Mouse (Mus musculus) c-Kit-positive CD71-negative TER-119-negative erythroid progenitor cells, embryonic 14.5 days (primary cell): ENCODE measurements at regions not wholly inside any gene's neighbourhood (a gene's known extent, or its start where the extent isn't known, plus 50 kb on each side); places are given as distances from the start of the nearest gene placed in this dataset.

Source experiments
- DNase-seq: peaks from one replicate; pipeline ENCODE4 v3.0.0-alpha.2; 2013; ENCODE audit warnings: low read depth

DNA sequence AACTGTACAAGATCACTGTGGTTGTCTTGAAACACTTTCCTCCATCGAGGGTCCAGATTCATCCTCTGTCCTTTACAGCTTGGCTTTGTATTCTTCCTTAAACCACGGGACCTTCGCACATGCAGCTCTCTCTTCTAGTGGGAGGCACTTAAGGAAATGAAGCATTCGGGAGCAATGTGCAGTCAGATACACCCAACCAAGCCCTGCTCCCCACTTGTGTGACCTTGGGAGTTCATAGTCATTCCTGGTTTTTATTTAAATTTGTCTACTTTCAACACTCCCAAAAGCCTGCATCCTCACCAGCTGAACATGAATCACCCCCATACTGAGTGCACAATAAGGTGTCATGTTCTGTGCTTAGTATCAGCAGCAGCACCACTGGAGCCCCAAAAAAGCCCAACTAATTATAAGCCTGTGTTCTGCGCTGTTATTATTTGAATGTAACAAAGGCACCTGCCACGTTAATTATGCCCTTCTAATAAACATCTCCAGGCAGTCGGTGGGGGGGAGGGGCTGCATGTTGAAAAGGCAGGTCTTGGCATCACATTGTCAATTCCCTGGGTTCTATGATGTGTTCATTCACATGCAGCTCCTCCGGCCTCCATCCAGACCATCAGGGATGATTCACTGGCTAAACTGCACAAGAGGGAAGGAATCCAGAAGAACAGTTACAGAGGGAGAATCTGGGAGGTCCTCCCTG, 524.6 kb downstream of the 1810013L24Rik start:
- no peak for DNase-seq

DNA sequence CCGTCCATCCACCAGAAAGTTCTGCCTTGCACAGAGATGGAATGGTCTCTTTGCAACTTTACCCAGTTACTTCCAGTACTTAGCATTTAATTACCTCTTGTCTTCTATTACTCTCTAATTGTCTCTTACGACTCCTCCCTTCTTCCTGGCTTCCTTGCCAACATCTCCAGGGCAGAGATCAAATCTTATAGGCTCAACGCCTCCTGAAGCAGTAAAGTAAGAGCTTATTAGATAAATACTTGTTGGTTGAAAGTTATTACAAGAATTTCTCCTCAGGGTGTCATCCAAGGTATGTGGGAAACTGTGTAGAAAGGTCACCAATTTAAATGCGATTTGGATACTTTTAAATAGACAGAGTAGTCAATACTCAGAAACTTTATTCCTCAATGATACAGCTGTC, 528.8 kb downstream of the 1810013L24Rik start:
- no peak for DNase-seq

DNA sequence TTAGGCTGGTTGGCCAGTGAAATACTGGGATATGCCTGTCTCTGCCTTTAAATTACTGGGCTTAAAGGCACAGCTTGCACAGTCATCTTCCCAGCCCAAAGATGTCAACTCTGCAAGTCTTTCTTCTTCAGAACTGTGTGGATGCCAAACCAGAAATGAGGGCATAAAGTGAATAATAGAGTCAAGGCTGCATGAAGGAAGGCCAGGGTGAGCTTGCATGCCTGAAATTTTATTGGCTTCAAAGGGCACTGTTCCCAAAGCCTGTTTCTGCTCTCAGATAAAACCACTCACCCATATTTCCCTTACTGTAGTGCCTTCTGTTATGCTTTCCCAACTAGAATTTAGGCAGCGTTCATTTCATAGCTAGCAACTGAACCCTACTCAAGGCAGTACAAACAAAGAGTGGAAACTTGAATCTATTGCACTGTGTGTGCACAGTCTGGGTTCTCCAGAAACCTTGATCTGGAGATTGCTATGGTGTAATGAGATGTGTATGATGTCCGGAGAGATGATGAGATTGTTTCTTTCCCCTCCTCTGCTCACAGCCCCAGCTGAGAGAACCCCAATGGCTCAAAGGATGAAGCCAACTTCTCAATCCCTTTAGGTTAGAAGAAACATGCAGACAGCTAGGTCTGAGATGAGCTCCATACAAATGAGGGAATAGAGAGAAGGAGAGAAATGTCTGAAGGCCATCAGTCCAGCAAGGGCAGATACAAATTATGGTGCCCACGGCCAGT, 529.7 kb downstream of the 1810013L24Rik start:
- DNase-seq, result no peak

DNA sequence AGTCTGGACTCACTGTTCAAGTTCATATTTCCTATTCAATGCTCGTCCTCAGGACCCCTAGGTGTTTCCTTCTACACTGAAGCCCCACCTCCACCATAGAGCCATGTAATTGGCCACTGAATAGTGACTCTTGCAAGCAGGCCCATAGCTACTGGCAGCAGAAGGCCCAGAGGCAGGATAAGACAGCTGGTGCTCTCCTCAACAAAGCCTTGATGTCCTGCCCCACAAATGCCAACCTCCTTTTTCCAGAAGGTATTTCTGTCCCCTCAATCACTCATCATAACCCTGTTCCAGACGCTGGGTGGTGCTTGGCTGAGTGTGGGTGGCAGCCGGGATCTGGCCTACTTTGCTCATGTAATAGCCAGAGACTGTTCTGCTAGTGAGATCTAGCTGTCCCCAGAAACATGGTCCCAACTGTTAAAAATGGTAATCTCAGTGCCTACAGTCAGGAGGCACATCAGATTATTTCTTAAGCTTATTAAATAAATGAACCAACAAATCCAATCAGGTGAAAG, 530.9 kb downstream of the 1810013L24Rik start:
- DNase-seq, result no peak

DNA sequence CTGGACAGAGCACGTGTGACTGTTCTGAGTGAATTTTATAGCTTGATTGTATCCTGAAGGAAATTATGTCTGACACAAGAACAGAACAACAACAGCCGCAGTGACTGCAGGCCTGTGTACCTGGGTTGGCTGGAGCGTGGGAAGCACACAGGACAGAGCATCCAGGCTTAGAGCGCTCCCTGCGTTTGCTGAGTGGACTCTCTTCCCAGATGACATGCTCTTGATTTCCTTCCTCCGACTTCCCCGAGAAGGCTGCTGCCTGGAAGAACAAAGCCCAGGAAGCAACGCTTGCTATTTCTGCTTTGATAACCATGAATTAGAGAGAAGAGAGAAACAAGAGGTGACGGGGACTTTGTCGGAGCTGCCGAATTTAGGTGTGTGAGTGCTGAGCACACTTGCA, 532.2 kb downstream of the 1810013L24Rik start:
- DNase-seq, result no peak

DNA sequence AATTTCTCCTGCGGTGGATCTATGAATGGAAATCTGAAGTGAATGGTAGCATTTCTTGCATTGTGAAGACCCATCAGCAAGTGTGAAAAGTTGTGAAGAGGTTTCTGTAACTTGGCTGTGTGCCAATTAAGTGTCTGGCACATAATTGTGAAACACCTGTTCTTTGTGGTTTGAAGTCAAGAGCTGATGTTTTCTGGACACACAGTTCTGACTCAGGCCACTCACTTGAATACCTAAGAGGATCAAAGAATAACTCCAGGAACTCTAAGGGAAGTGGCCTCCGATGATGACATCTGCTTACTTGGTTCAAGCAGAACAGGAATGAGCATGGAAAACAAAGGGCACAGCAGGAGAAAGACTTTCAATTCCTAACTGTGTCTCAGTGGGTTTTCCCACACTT, 534.2 kb downstream of the 1810013L24Rik start:
- no peak for DNase-seq

DNA sequence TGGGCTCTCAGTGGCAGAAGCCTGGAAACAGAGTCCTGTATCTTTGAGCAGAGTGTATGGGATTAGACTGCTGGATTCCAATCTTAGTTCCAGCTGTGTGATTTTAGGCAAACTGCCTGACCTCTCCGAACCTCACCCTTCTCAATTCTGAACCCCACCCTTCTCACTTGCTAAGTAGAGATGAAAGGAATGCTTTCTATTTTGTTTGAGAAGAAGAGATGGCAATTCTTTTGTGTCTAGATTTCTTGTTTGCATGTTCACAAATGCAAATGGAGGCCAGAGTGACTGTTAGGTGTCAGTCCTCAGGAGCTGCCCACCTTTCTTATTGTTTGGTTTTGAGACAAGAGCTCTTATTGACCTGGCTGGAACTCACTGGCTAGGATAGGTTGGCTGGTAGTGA, 561.1 kb downstream of the 1810013L24Rik start:
- DNase-seq, result no peak

DNA sequence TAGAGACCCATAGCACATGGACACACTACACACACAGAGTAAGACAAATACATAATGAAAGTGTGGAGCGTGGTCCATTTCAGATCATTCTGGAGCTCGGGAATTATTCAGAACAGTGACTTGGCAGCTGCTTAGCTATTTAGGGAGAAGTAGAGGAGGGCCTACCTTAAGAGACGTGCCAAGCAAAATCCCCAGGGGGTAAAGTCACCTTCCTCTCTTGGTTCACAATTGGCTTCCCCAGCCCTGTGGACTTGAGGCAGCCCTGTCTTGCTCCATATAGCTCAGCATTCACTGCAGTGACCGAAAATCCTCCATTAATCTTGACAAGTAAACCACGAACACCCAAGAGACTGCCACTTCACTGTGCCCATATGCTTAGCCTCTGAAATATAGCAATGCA, 574.8 kb downstream of the 1810013L24Rik start:
- no peak for DNase-seq

DNA sequence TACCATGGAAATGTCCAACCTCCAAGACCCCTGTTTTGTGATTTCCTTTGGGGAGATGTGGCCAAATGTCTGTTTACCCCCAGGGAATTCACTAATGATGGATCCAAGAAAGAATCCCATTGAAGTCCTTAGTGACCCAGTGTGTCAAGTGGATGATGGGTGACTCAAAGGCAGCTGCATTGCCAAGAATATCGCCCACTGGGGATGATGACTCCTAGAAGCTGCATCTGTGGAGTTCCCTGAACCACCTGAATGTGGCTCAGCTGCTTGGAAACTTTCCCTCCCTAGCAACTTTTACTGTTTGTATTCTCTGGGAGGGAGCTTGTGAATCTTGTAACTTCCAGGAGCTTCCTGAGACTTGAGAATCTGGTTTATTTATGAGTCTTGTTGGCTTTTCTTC, 578.3 kb downstream of the 1810013L24Rik start:
- DNase-seq, result no peak

DNA sequence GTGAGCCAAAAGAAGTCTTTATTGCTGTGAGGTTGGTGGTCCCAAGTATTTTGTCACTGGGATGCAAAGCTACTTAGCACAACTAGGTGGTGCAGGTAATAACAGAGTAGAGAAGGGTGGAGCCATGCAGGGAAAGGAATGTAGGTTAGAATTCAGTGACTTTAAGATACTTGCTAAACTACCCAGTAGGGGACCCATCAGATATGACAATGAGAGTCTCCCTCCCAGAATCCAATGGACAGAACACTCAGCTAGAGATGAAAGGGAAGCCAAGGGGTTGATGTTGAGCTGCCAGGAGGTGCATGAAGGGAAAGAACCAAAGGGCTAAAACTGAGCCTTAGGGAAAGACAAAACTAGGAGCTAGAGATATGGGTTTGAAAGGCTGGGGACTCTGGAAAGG, 564.9 kb downstream of the Grin2a start:
- DNase-seq, result no peak

DNA sequence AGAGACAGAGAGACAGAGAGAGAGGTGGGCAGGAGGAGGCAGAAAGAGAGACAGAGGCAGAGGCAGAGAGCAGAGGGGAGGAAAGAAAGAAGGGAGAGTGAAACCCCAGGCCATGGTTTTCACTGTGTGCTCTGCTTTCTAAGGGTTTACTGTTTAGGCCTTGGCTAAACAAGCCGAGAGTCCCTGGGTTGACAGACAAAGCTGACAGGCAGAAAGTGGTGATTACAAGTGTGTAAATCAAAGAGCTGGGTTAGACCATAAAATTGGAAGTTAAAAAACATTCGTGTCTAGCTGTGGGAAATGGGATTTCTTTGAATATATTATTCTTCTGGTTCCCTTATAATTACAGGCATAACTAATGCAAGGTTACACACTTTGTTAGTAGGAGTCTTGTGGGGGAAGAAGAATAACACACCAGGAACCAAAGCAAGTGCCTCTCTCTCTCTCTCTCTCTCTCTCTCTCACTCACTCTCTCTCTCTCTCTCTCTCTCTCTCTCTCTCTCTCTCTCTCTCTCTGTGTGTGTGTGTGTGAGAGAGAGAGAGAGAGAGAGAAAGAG, 556.0 kb downstream of the Grin2a start:
- no peak for DNase-seq

DNA sequence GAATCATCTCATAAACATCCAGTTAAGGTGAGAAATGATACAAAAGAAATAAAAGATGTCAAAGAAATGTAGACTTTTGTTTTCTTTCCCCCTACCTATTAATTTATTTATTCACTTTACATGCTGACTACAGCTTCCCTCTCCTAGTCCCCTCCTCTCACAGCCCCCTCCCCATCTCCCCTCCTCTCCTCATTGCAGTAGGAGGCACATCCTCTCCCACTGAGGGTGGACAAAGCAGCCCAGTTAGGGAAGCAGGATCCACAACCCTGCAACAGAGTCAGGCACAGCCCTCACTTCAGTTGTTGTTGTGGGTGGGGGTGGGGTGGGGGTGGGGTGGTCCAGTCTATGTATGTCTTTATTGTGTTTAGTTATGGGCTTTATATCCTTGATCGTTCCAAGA, 555.5 kb downstream of the Grin2a start:
- DNase-seq, result no peak

DNA sequence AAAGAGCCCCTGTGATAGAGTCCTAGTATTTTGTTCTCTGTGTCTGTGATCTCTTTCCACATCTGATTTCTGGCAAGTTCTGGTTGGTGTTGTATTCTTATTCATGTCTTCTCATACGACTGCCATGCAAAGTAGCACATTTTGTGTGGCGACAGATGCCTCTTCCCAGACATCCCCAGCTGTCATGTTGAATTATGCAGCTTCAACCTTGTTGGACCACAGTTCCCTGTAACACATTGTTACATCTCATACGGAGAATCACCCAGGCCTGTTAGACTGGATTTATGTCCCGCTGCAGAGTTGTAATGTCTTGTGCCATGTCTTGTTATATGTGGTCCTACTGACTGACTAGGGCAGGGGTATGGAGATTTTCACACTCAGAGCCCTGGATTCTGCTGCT, 543.3 kb downstream of the Grin2a start:
- DNase-seq, result no peak

DNA sequence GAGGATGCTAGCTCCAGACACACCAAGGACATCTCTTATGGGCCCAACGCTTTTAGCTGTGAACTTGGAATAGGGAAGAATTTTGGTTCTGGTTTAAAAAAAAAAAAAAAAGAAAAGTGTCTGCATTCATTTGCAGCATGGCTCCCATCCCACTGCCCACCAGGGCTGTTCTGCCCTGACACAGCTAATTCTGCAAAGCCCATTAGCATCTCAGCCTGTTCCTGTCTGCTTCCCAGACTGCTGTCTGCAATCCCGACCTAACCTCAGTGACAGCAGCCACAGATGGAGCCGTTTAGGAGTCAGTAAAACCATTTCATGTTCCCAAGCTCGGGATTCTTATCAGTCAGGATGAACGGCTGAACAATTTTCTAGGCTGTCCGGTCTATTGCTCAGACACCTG, 537.8 kb downstream of the Grin2a start:
- DNase-seq, result no peak

DNA sequence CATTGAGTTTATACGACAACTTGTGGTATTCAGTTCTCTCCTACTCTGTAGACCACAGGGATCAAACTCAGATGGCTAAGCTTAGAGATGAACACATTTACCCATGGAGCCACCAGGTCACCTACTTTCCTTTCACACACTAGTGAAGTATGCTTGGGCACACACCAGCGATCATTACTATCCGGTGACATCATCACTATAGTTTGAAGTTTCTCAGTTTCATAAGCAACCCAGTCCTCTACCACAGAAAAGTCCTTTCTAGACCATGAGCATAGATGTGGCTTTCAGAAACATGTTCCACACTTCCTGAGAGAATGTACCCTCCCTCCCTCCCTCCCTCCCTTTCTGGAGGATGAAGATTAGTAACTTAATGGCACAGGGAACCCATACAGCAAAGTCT, 532.9 kb downstream of the Grin2a start:
- DNase-seq, result no peak

DNA sequence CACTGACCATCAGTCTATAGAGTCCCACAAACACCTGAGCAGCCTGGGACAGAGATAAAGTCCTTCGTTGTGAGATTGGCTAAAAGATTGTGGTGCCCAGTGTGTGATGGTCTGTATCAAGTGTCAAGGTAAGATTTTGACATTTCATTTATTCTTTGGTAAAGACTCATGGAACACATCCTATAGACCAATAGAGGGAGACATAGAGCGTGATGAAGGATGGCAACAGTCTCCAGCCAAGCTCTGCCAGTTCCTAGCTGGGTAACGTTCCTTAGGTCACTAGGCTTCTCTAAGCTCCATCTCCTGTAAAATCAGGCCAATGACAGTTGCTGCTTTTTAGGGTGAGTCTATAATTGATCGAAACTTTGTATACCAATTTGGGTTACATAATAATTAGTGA, 526.0 kb downstream of the Grin2a start:
- DNase-seq, result no peak

DNA sequence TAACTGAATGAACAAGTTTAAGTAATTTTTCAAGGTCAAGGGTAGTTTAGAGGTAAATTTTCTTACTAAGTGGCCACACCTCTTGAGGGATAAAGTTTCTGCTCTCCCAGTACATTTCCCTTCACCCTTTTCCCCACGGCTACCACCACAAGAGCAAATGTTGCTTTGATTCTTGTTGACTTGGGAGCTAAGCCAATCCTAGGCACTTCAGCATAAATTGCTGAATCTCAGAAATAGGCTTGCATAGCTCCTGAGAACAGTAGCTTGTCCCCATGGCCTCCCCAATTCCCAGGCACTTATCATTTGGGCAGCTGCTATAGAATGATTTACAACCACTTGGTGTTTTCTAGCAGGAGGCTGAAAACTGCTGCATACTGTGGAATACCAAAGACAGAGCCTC, 510.1 kb downstream of the Grin2a start:
- DNase-seq, result no peak

DNA sequence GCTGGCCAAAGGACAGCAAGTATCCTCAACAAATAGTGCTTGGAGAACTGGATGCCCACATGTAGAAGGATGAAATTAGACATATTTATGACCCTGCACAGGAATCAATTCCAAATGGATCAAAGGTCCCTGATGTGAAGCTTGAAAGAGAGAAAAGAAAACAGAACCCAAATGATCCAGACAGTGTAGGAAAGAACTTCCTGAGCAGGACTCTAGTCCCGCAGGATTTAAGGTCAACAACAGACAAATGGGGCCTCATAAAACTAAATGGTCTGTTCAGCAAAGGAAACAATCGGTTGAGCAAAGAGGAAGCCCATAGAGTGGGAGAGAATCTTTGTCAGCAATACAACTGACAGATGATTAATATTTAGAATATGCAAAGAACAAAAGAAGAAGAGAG, 497.1 kb downstream of the Grin2a start:
- no peak for DNase-seq

DNA sequence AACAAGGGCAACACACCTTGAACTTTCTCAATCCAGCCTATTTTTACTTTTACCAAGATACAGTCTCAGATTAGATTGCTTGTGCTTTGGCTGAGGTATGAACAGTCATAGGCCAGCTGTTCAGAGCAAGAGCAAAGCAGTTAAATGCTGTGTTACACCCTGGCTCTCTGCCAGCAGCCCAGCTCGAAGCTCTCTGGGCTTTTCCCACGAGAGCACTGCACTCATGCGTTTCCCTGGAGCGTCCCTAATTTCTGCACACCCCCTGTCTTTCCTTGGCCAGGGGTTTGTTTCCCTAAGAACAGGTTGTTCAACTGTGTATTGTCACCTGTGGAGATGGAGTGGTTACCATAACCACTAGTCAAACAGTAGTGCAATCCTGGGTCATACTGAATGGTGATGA, 493.6 kb downstream of the Grin2a start:
- DNase-seq, result no peak

DNA sequence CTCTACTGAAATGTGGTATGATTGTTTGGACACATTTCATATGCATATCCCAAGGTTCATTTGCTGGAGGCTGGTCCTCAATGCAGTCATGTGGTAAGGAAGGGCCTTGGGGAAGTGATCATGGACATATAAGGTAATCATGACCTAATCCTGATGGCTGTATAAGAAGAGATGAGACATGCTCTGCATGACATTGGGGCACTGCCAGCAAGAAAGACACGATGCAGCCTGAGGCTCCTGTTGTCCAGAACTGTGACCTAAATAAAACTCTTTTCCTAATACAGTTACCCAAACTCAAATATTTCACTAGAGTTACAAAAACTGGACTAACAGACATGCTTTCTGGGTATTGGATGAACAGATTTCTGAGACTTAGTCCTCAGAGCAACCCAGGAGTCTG, 485.7 kb downstream of the Grin2a start:
- no peak for DNase-seq

DNA sequence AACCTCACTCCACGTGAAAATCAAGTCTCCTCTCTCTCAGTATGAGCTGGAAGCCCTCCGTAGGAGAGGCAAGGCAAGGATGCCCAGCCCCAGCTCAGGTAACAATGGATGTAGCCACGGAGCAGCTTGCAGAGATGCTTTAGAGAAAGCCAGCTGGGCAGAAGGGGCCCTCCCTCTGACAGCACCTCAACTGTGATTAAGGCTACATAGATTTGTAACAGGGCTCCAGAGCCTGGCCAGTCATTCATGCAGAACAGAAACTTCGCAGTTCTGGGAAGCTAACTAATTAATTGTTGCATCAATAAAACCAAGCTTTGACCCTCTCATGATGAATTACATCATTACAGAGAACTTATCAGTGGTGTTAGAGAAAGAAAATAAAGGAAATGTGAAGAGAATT, 480.8 kb downstream of the Grin2a start:
- DNase-seq, result no peak
